Mouse (Mus musculus) heart, embryonic 12.5 days (tissue): ENCODE measurements around the gene CK137956. TPM values are rescaled to one million over a fixed set of nuclear protein-coding genes. Genes with fewer than 3 reads are reported as not detected.

Experiments
- ATAC-seq: fragments of 200-750 bp; cut with Nextera tagmentation; 2 replicates; pipeline ENCODE4 v1.8.0; 2017; ENCODE audit warnings: moderate TSS enrichment, moderate library complexity; ENCODE audit not compliant: insufficient number of reproducible peaks, low FRiP score
- H3K27ac ChIP-seq: fragments of 300-500 bp; sonication (generic); 2 replicates; pipeline ENCODE4 v1.5.1; 2016; ENCODE audit warnings: mild to moderate bottlenecking, moderate library complexity; ENCODE audit not compliant: poor library complexity, severe bottlenecking
- H3K27me3 ChIP-seq: fragments of 300-500 bp; sonication (generic); replicated peaks from 2 replicates; pipeline ENCODE4 v1.6.1; 2016; ENCODE audit warnings: mild to moderate bottlenecking, moderate library complexity
- H3K36me3 ChIP-seq: fragments of 300-500 bp; sonication (generic); 2 replicates; pipeline ENCODE4 v1.6.1; 2016; ENCODE audit warnings: mild to moderate bottlenecking, moderate library complexity
- H3K4me1 ChIP-seq: fragments of 300-500 bp; sonication (generic); replicated peaks from 2 replicates; pipeline ENCODE4 v1.6.1; 2016; ENCODE audit warnings: mild to moderate bottlenecking
- H3K4me2 ChIP-seq: fragments of 300-500 bp; sonication (generic); 2 replicates; pipeline ENCODE4 v1.6.1; 2016; ENCODE audit warnings: mild to moderate bottlenecking, moderate library complexity
- H3K4me3 ChIP-seq: fragments of 300-500 bp; sonication (generic); 2 replicates; pipeline ENCODE4 v1.5.1; 2016; ENCODE audit warnings: mild to moderate bottlenecking
- H3K9ac ChIP-seq: fragments of 300-500 bp; sonication (generic); 2 replicates; pipeline ENCODE4 v1.6.1; 2016; ENCODE audit warnings: mild to moderate bottlenecking, moderate library complexity
- H3K9me3 ChIP-seq: fragments of 300-500 bp; sonication (generic); replicated peaks from 2 replicates; pipeline ENCODE4 v1.6.1; 2016; ENCODE audit warnings: mild to moderate bottlenecking, moderate library complexity
- WGBS: fragments of 180-500 bp; shearing (Covaris S2); methylation state at CpG from one replicate; pipeline ENCODE4 v1.1.7; 2016; 5-methylcytosine and 5-hydroxymethylcytosine counted together
- polyA plus RNA-seq: library from polyadenylated mRNA; unstranded; fragments of >200 nt; fragmentation: Nextera tagmentation; extraction: Ambion mirVana; gene quantifications from 2 replicates; pipeline ENCODE4 v1.2.1, GENCODE M21; 2016

Gene CK137956
- polyA plus RNA-seq, 1 experiment from 2014 or later = not detected

GRCm38 (mm10) chr4:127913551-127913950, 57.2 kb downstream of the CK137956 start:
- WGBS = 77% methylated on average over 7 of the region's 7 CpGs
- ATAC-seq = no peak
- no peak overlapping the region for H3K27ac ChIP-seq
- no peak overlapping the region for H3K4me2 ChIP-seq
- H3K9ac ChIP-seq = no peak overlapping the region
- no peaks in the 10 kb centered on the region for H3K36me3 ChIP-seq
- peaks cover 3% of the 10 kb centered on the region; the same call in 1 of the 2 replicates for H3K9me3 ChIP-seq
- no peak overlapping the region for H3K4me3 ChIP-seq
- no peaks in the 10 kb centered on the region for H3K4me1 ChIP-seq
- no peaks in the 10 kb centered on the region for H3K27me3 ChIP-seq

- H3K4me2 ChIP-seq = no peak overlapping the region
- 70% methylated on average over 8 of the region's 8 CpGs for WGBS
- no peak overlapping the region for H3K27ac ChIP-seq
- H3K9me3 ChIP-seq = no peaks in the 10 kb centered on the region
- no peak for ATAC-seq
- H3K4me3 ChIP-seq = no peak overlapping the region
- H3K4me1 ChIP-seq = 0 out of 2 replicates have a peak, but pooled peaks cover 3% of the 10 kb centered on the region
- no peak overlapping the region for H3K9ac ChIP-seq
- no peaks in the 10 kb centered on the region for H3K36me3 ChIP-seq
- H3K27me3 ChIP-seq = no peaks in the 10 kb centered on the region
Observed at GRCm38 (mm10) chr4:127907151-127907550, 63.6 kb downstream of the CK137956 start.

GRCm38 (mm10) chr4:127903954-127904353, 66.8 kb downstream of the CK137956 start:
- Histone ChIP-seq H3K4me1 (0 out of 2 replicates have a peak, but pooled peaks cover 3% of the 10 kb centered on the region), H3K9ac (no peak overlapping the region)
- WGBS = 70% methylated on average over 3 of the region's 3 CpGs

GRCm38 (mm10) chr4:127900893-127901456, 69.8 kb downstream of the CK137956 start:
- no peak for ATAC-seq
- Histone ChIP-seq H3K9me3 (no peaks in the 10 kb centered on the region), H3K4me1 (0 out of 2 replicates have a peak, but pooled peaks cover 3% of the 10 kb centered on the region), H3K4me3 (no peak overlapping the region), H3K27ac (no peak overlapping the region), H3K9ac (no peak overlapping the region), H3K27me3 (no peaks in the 10 kb centered on the region; the same call in 1 of the 2 replicates), H3K4me2 (no peak overlapping the region), H3K36me3 (no peaks in the 10 kb centered on the region)
- 78% methylated on average over 7 of the region's 7 CpGs for WGBS

More at GRCm38 (mm10) chr4:127903954-127904353, 66.8 kb downstream of the CK137956 start:
- Histone ChIP-seq H3K27ac (no peak overlapping the region), H3K27me3 (no peaks in the 10 kb centered on the region; the same call in 1 of the 2 replicates), H3K4me2 (no peak overlapping the region), H3K36me3 (no peaks in the 10 kb centered on the region), H3K9me3 (no peaks in the 10 kb centered on the region), H3K4me3 (no peak overlapping the region)
- no peak for ATAC-seq

- Histone ChIP-seq H3K4me1 (no peaks in the 10 kb centered on the region), H3K4me2 (no peak overlapping the region), H3K4me3 (no peak overlapping the region), H3K27me3 (no peaks in the 10 kb centered on the region), H3K9me3 (peaks cover 9% of the 10 kb centered on the region), H3K9ac (no peak overlapping the region), H3K27ac (no peak overlapping the region), H3K36me3 (no peaks in the 10 kb centered on the region)
- 86% methylated on average over 7 of the region's 7 CpGs for WGBS
- no peak for ATAC-seq
Observed at GRCm38 (mm10) chr4:127889071-127889470, 81.7 kb downstream of the CK137956 start.

- Histone ChIP-seq H3K9ac (no peak overlapping the region), H3K27ac (no peak overlapping the region), H3K4me3 (no peak overlapping the region), H3K36me3 (no peaks in the 10 kb centered on the region), H3K4me1 (no peaks in the 10 kb centered on the region), H3K9me3 (peaks cover 17% of the 10 kb centered on the region), H3K4me2 (no peak overlapping the region), H3K27me3 (no peaks in the 10 kb centered on the region)
- ATAC-seq = no peak
- 85% methylated on average over 8 of the region's 8 CpGs for WGBS
Observed at GRCm38 (mm10) chr4:127878966-127879365, 91.8 kb downstream of the CK137956 start.

Other genes starting within 250 kb of the CK137956 start
- 0.06 TPM in 1 of 2 replicates, not detected in the other for gene Csmd2, start 16.9 kb upstream of the CK137956 start, polyA plus RNA-seq